Comparison of ENCODE assay signal across 19 mouse cellular contexts in the genomic region with DNA sequence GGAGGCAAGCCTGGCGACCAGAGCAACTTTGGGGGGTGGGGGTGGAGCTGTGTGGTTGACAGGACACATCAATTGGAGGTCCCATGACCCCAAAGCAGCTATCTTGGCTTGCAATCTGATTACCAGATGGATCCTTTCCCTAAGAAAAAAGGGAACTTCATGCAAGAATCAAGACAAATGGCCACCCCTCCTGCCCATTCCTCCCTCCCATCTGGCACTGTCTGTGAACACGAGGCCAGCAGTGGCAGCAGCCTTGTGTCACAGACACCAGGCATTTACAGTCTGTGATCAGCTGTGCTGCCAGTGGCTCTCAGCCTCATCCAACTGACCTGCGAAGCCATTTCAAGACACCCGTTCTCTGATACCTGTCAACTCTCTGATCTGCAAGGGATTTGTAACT. TPM values are rescaled to one million over a fixed set of nuclear protein-coding genes. Genes with fewer than 3 reads are reported as not detected.
DNase-seq lines count a peak whose midpoint lies in the region; ATAC-seq and TF ChIP-seq lines count a peak whose summit lies in the region.
"Had no signal": no experiment of that assay in that cellular context is flagged by ENCODE, and none has a peak within 500 bp of the region (broad histone marks: within the 10 kb centered on the region; RNA-seq: fewer than 3 reads in every experiment).

No protein-coding gene starts in this region.

- ATAC-seq in forebrain, embryonic 15.5 days (replicated peaks) = peak; percentile 46; the same call in 1 of the 2 replicates
- peak; percentile 83 for ATAC-seq in lung, embryonic 14.5 days (ENCODE audit: insufficient read depth)

- no peak overlapping the region for H3K4me2 ChIP-seq in forebrain, embryonic 15.5 days (replicated peaks)
- H3K4me2 ChIP-seq in lung, embryonic 14.5 days = no peak overlapping the region
- H3K4me2 ChIP-seq: heart, embryonic 11.5 days; stomach, embryonic 15.5 days had no signal

- no peak overlapping the region for H3K4me3 ChIP-seq in lung, adult 2 months (replicated peaks; ENCODE audit: extremely low read depth, low read depth, low read length)
- H3K4me3 ChIP-seq in forebrain, embryonic 15.5 days = no peak overlapping the region
- no peak overlapping the region for H3K4me3 ChIP-seq in lung, embryonic 14.5 days (ENCODE audit: low read depth, low read length)
- H3K4me3 ChIP-seq in kidney, adult 2 months (ENCODE audit: insufficient read depth, low read depth, low read length) = no peak overlapping the region
- H3K4me3 ChIP-seq: erythroblast, embryonic 14.5 days; myocyte; stomach, embryonic 15.5 days had no signal

- H3K27ac ChIP-seq in forebrain, embryonic 15.5 days (replicated peaks) = no peak overlapping the region
- H3K27ac ChIP-seq in lung, embryonic 14.5 days (ENCODE audit: low read depth) = no peak overlapping the region
- no peak overlapping the region for H3K27ac ChIP-seq in kidney, adult 2 months (ENCODE audit: insufficient read depth, low read depth, low read length)
- H3K27ac ChIP-seq: stomach, embryonic 15.5 days had no signal

- TF ChIP-seq CTCF in lung, adult 2 months (IDR thresholded peaks at IDR 0.05; ENCODE audit: insufficient read depth, low read length) = no peak
- no peak for TF ChIP-seq CTCF in lung, embryonic 14.5 days (IDR thresholded peaks at IDR 0.05; ENCODE audit: low read depth)
- TF ChIP-seq CTCF in kidney, adult 2 months (conservative IDR thresholded peaks at IDR 0.05; ENCODE audit: insufficient read depth, insufficient read length, low read depth, low read length) = no peak

- H3K4me1 ChIP-seq in lung, adult 2 months (ENCODE audit: control insufficient read depth, insufficient read depth, low read length) = no peaks in the 10 kb centered on the region
- H3K4me1 ChIP-seq in forebrain, embryonic 15.5 days = peaks cover 20% of the 10 kb centered on the region
- H3K4me1 ChIP-seq in lung, embryonic 14.5 days (ENCODE audit: insufficient read depth) = peaks cover 23% of the 10 kb centered on the region
- H3K4me1 ChIP-seq in kidney, adult 2 months (ENCODE audit: control insufficient read depth, insufficient read depth, low read length) = no peaks in the 10 kb centered on the region

- intact Hi-C loops in gastrocnemius, postnatal 36 days (cut with DNase I) = no loop called here

- H3K9me3 ChIP-seq in forebrain, embryonic 15.5 days = no peaks in the 10 kb centered on the region
- H3K9me3 ChIP-seq in lung, embryonic 14.5 days (ENCODE audit: low read depth, low read length) = no peaks in the 10 kb centered on the region
- H3K9me3 ChIP-seq: megakaryocyte, embryonic 14.5 days; stomach, embryonic 15.5 days had no signal

- H3K27me3 ChIP-seq in forebrain, embryonic 15.5 days = no peaks in the 10 kb centered on the region
- H3K27me3 ChIP-seq in lung, embryonic 14.5 days (ENCODE audit: insufficient read depth, low read length) = no peaks in the 10 kb centered on the region
- H3K27me3 ChIP-seq in kidney, adult 2 months (replicated peaks; ENCODE audit: control insufficient read depth, insufficient read depth, low read length) = no peaks in the 10 kb centered on the region
- H3K27me3 ChIP-seq: stomach, embryonic 15.5 days had no signal

- no peak overlapping the region for H3K9ac ChIP-seq in forebrain, embryonic 15.5 days (replicated peaks)
- no peak overlapping the region for H3K9ac ChIP-seq in lung, embryonic 14.5 days
- H3K9ac ChIP-seq: stomach, embryonic 15.5 days had no signal

- no peak for TF ChIP-seq POLR2A in lung, adult 2 months (IDR thresholded peaks at IDR 0.05; ENCODE audit: borderline replicate concordance, extremely low read depth, low read depth, low read length)
- no peak for TF ChIP-seq POLR2A in kidney, adult 2 months (IDR thresholded peaks at IDR 0.05; ENCODE audit: low read depth, low read length)

- no peaks in the 10 kb centered on the region for H3K36me3 ChIP-seq in forebrain, embryonic 15.5 days
- H3K36me3 ChIP-seq in lung, embryonic 14.5 days (ENCODE audit: insufficient read depth) = no peaks in the 10 kb centered on the region
- no peaks in the 10 kb centered on the region for H3K36me3 ChIP-seq in kidney, adult 2 months (ENCODE audit: control insufficient read depth, insufficient read depth, low read length)
- H3K36me3 ChIP-seq: stomach, embryonic 15.5 days had no signal

- 48% methylated on average over 4 of the region's 4 CpGs for WGBS in lung, adult 2 months
- 52% methylated on average over 4 of the region's 4 CpGs for WGBS in forebrain, embryonic 15.5 days
- 32% methylated on average over 4 of the region's 4 CpGs for WGBS in lung, embryonic 14.5 days
- WGBS in kidney, adult 2 months = 66% methylated on average over 4 of the region's 4 CpGs

- peak; percentile 46 to 64 for DNase-seq in lung, adult 18-20 months
- no peak for DNase-seq in lung, adult 2 months
- DNase-seq in lung, embryonic 14.5 days = peak; percentile 87
- DNase-seq in kidney, adult 2 months = no peak
- DNase-seq in spleen, postnatal 14 days (ENCODE audit: low spot score in 2 of 2) = no peak
- DNase-seq in gastrocnemius, postnatal 36 days = no peak
- DNase-seq: layer of hippocampus, adult 9-11 months; liver; right cerebral cortex, postnatal 4 days; thymus, postnatal 14 days had no signal

RNA-seq across cellular contexts. Expression of a gene that starts 25.5 kb away (rescaled TPM):
- 5.6 and 8.4 TPM in 2 replicates for polyA plus RNA-seq in lung, adult 2 months (2012; rRNA removed)
- 0.34 TPM in 1 of 2 replicates, not detected in the other for polyA plus RNA-seq in forebrain, embryonic 15.5 days (2015; fragmentation: Nextera tagmentation; extraction: Ambion mirVana)
- polyA plus RNA-seq in lung, embryonic 14.5 days (2014; fragmentation: Nextera tagmentation; extraction: Ambion mirVana) = 0.58 and 0.93 TPM in 2 replicates
- polyA plus RNA-seq in kidney, adult 2 months (2012; rRNA removed) = 0.42 and 0.88 TPM in 2 replicates
- total RNA-seq in gastrocnemius, postnatal 36 days (2021) = not detected
- total RNA-seq: CH12.LX; gastrocnemius, adult 18-20 months; hematopoietic stem cell, adult 5-6 weeks had no signal
- polyA plus RNA-seq: erythroblast, embryonic 14.5 days; heart, embryonic 11.5 days; myocyte had no signal

Comparison
In these comparisons a context has a peak if more than half of its experiments do, and no peak if none do; other contexts are left out.
1. DNase-seq: peak in lung, adult 18-20 months (2 of 2) and lung, embryonic 14.5 days (single experiment); none in lung, adult 2 months (single experiment), kidney, adult 2 months (single experiment), spleen, postnatal 14 days (0 of 2) and gastrocnemius, postnatal 36 days (0 of 2).